Mouse (Mus musculus) bone marrow macrophage, adult 2 months (primary cell): ENCODE measurements around the gene Ccdc146.

Experiments
- CTCF ChIP-seq: IDR thresholded peaks from 2 replicates; pipeline ENCODE4 v1.5.1; 2012; ENCODE audit warnings: low read depth, mild to moderate bottlenecking, low read length, moderate library complexity
- POLR2A ChIP-seq: IDR thresholded peaks from 2 replicates; pipeline ENCODE4 v1.6.1; 2012; ENCODE audit warnings: mild to moderate bottlenecking, low read depth, low read length, borderline replicate concordance

GRCm38 (mm10) chr5:21366338-21367053, 58.0 kb downstream of the Ccdc146 start:
- no peak for TF ChIP-seq CTCF
- no peak for TF ChIP-seq POLR2A
